Mouse (Mus musculus) T-cell, adult 2 months (primary cell): Measurements from ENCODE around the gene Foxj2.
A peak's percentile ranks its signal among the peaks of the same experiment; 100 is the strongest.

Experiments
- DNase-seq: peaks from one replicate; pipeline ENCODE4 v3.0.0; 2022; ENCODE audit warnings: low spot score

Foxj2 gene

DNA sequence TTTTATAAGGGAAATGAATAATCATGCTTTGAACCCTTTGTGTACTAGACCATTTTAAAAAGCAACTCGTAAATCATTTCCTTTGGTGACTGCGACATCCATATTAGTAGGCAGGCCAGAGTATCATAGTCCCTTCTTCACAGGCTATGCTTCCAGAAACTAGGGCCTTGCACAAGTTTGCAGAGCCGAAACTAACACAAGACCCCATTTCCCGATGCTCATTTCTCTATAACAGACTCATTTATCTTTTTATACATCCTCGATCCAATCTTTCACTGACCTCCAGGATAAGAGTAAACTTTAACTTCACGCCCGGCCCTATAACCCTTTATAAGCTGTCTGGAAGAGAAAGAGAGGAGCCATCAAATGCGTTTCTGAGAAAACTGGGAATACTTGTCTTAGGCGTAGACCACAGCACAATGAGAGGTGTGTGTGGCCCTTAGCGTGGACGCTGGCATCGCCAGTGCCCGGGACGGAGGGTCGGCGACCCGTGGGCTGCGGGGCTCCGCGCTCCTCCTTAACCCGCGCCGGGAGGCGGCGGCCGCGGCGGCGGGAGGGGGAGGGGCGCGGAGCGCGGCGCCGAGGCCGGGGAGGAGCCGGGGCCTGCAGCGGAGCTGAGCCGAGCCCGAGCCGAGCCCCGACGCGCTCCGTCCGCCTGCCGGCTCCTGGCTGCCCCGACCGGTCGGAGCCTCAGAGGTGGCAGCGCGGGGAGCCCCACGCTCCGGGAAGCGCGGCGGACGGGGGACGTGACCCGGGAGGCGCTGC is at the start of gene Foxj2:
Gene Foxj2, plus strand, starts transcription at position 609 of the 765 bp plus-strand sequence.
- DNase-seq: peak; percentile 67

DNA sequence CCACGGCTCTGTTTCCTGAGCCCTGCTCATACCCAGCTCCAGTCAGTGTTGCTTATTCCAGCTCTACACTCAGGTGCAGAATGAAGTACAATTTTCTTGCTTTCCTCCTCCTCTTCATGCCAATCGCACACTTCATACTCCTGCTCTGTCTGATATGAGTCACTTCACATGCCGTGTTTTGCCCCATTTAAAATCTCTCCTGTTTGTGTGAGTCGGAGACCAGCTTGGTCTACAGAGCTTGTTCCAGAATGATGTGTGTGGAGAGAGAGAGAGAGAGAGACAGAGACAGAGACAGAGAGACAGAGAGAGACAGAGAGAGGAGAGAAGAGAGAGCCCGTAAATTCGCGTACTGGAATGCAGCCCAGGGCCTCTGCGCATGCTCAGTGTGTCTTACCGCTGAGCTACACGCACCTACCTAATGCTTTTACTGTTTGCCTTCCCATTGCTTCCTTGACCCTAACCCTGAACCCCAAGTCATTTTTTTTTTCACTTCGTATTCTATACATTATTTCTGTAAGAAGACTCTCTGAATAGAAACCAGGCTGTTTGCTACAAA is 48.9 kb upstream of the Foxj2 start:
- no peak for DNase-seq

DNA sequence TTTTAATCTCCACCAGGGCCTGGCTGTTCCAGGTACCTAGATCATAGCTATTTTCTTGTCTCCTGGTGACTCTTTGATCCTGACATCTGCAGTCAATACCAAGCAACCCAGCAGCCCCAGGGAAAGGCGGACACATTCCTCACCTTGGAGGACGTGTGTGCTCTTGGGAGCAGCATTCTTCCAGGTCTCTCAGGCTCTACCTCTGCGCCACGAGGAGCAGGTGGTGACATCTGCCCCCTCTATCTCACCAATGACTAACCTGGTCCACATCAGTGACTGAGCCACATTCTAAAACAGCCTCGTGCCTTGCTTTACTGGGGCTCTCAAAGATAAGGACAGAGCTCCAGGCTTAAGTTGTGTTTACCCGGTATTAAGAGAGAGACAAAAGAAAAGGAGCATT is 47.0 kb upstream of the Foxj2 start:
- DNase-seq: no peak

DNA sequence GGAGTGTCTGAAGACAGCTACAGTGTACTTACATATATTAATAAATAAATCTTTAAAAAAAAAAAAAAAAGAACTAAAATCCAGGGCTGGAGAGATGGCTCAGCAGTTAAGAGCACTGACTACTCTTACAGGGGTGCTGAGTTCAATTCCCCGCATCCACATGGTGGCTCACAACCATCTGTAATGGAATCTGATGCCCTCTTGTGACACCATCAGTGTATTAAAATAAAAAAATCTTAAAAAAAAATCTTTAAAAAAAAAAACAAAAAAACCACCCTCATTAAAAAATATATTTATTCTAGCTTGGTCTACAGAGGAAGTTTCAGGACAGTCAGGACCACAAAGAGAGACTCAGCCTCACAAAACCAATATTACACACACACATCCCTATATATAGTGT is 45.4 kb upstream of the Foxj2 start:
- no peak for DNase-seq

DNA sequence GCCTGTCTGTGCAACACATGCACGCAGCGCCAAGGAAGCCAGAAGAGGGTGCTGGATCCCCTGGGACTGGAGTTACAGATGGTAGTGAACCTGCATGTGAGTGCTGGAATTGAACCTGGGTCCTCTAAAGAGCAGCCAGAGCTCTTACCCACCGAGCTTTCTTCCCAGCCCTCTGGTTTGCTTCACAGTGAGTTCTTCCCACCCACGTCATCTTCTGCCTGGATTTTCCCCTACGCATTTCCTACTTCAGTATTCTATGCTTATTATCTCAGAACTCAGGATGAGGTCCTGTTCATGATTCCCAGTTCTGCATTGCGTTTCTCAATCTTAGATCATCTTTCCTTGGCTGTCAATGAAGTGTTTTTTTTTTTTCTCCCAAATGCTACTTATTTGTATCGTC is 43.7 kb upstream of the Foxj2 start:
- DNase-seq: no peak

DNA sequence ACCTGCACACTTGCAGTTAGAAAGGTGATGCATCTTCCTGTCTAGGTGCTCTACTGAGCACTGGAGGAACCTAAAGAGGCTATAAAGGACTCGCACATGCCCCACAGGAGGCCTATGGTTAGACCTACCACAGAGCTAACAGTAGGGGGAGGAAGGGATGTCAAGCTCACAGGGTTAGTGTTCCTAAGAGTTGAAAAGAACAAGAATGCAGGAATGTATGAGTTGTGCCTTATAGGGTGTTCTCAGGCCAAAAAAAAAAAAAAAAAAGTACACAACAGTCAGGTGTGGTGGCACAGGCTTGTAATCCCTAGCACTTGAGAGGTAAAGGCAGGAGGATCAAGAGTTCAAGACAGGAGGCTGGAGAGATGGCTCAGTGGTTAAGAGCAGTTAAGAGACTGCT is 39.8 kb upstream of the Foxj2 start:
- no peak for DNase-seq

DNA sequence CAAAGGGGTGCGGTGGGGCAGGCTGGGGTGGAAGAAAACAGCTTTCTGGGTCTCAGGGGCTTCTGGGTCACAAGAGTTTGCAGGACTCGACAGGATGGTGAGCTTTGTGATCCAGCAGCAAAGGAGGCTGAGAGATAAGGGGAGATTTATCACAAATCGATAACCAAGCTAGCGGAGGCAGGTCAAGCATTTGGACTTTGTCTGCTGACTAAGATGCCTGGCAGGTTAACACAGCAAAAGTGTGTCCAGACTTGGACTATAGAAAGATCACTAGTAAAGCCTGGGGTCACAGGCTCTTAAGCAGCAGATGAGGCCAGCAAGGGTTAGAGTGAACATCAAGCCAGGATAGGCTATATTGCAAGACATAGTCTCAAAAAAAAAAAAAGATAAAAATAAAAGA is 38.5 kb upstream of the Foxj2 start:
- DNase-seq: no peak

DNA sequence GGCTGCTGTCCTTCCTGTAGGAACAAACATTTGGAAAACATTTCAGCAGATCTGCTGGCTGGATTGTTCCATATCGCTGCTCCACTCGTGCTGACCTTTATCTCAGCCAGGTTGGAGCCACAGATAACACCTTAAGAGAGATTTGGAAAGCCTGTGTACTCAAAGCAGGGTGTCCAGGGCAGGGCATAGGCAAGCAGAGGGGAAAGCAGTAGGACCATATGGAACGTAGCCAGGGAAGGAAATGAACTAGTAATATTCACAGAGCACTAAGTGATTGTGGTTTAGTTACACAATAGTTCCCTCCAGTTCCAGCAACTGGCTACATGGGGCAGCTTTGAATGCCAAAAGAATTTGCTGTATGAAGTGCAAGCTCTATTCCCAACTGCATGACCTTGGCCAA is 37.5 kb upstream of the Foxj2 start:
- DNase-seq: no peak

DNA sequence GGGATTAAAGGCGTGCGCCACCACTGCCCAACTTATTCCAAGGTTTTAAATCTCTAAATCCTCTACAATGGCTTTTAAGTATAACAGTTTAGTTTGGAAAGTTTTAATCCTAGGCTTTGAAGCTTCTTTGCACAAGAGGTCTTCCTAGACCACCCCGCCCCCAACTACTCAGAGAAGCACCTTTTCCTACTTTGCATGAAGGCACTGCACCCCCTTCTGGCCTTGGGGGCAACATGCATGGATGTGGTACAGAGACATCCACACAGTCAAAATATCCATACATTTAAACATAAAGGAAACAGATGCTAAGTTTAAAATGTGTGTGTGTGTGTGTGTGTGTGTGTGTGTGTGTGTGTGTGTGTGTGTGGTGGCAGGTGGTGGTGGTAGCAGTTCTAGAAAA is 34.8 kb upstream of the Foxj2 start:
- DNase-seq: no peak

DNA sequence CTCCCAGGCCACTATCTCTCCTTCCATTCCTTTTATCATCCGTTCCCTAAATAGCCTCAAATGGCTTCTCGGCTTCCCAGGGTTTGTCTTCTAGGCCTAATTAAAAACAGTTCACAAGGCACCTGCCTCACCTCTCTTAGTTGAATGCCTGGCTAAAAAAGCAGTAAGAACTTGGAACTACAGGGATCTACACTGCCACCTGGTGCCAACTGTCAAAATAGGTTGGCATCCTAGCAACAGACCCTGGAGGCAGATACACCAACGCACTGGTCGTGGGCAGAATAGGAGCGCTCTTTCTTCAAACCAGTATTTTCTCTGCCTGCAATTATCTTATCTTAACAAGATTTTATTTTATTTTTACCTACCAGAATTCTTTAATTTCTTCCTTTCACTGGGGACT is 33.4 kb upstream of the Foxj2 start:
- DNase-seq: peak; percentile 67

DNA sequence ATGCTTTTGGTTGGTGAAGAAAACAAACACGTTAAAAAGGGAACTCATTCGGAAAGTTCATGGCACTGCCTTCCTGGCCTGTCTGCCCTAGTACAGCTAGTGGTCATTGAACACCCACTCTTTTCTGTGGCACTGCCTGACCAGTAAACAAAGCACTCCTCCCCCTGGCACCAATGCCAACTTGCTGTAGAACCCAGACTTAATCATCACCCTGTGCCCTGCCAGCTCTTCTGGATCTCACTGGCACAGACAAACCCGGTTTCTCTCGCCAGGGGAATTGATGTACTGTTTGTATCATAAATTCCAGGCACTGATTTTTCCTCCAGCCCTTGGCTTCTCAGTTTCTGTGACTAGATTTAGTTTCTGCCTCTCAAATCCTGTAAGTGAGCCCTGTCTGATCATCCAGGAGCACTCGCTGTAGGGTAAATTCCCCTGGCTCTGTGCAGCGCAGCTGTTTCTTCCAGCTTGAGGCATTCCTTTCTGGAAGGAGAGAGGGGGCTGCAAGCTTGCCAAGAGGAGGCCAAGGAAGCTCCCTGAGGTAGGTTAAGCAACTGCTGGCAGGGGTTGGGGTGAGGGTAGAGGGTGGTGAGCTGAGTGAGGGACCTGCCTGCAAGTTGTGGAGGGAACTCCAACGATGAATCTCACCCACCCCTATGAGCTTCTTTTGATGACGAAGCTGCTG is 24.3 kb upstream of the Foxj2 start:
- DNase-seq: no peak

DNA sequence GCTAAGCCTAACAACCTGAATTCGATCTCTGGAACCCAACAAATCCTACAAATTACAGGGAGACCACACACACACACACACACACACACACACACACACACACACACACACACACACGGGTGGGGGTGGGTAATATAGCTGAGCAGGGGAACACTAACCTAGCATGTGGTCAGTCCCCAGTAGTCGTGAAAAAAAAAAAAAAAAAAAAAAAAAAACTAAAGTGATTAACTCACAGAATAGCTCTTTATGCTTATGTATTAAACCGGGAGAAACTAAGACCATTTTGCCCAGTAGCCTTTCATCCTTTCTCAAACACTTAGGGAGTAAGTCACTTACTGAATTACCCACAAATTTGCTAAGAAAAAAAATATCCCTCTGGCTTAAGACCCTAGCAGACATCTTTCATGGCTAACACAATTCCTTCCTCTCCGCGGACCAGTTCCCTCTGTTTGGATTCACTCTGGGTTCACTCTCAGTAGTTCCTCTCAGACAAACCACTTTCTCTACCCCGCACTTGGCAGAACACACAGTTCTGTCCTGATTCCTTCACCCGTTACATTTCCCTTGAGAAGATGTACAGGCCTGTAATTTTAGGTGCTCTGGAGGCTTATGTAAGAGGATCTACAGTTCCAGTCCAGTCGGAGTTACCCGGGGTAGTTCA is 18.9 kb upstream of the Foxj2 start:
- no peak for DNase-seq

DNA sequence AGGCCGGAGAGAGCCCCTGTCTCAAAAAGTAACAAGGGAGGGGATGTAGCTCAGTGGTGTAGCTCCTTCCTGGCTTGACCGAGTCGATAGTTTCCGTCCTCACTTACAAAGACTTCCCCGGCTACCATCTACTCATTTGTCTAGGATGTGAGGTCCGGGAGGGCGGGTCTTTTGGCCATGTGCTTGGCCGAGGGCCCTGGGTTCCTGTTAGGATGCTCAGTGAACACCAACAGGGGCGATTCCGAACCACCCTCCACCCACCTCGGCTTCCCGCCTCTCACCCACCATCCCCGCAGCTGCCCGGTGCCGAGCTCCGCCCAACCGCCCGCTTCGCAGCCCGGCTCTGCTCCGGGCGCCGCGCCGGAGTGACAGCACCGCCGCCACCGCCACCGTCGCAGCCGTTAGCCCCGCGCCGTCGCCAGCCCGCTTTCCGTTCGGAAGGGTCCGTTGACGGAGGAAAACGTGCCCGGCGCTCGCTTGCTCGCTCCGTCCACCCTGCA is 18.4 kb upstream of the Foxj2 start, which contains the start of gene Slc2a3:
Gene Slc2a3, minus strand, starts transcription at position 340 of the 500 bp plus-strand sequence.
- DNase-seq: peak; percentile 42

DNA sequence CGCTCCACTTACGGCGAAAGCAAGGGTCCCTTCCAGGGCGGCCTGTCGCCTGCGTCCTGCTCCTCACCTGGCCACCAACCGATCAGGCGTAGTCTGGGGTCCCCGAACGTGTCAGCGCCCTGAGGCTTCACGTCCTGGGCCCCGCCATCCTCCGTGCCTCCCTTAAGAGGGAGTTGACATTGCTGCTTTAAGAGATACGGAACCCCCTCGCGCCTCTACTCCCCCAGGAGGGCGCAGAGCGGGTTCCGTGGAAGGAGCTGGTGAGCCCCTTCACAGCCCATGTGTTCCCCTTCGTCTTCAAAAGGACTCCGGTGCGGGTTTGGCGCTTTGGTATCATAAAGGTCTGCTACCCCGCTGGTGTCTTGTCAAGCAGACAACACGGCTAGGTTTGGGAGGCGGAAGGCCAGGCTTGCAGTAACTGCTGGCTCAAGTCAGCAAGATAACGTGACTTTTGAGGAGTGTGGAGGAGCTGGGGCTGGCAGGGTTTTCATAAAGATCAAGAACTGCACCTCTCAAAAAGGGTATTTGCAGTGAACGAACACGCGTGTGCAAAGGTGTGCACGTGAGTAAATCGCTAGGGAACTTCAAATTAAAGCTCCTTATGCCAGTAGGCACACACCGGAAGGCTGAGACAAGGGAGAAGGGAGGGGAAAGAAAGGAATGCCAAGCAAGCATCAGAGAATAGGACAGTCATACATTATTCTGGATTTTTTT is 17.8 kb upstream of the Foxj2 start:
- peak; percentile 59 for DNase-seq

DNA sequence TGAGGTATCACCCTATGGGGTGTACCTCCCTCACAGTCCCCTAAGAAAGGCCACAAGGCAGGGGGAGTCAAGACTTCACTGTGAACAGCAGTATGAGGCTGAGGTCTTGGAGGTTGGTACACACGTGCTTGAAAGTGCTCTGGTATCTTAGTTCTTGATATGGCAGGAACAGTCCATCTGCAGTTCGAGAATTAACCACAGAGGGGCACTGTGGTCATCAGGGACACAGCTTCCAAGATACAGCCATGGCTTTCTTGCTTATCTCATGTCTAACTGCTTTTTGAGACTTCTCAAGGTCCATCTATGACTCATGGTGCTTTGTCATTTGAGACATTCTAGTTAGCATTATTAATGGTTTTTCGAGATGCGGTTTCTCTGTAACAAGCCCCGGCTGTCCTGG is 15.3 kb upstream of the Foxj2 start:
- DNase-seq: peak; percentile 79

DNA sequence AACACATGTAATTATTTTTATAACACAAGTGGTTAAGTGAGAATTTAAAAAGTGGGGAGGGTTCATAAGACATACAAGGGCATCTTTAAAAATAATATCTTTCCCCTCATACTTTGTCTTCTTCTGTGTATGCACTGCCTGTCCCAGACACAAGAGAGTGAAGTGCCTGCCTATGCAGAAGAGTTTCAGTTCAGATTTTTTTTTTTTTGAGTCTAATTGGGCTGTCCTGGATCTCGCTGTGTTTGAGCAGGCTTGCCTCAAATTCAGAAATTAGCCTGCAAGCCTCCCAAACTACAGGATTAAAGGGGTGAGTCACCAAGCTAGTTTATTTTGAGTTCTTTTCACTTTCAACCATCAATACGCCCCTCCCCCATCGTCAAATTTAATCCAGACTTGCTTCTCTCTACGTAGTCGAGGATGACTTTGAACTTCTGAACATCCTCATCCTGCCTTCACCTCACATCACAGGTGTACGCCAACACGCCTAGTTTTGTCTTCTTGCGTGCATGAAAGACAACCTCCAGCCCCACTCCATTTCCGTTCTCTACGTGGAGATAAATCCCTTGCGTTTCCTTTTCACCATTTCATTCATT is 9.6 kb upstream of the Foxj2 start:
- peak; percentile 87 for DNase-seq

DNA sequence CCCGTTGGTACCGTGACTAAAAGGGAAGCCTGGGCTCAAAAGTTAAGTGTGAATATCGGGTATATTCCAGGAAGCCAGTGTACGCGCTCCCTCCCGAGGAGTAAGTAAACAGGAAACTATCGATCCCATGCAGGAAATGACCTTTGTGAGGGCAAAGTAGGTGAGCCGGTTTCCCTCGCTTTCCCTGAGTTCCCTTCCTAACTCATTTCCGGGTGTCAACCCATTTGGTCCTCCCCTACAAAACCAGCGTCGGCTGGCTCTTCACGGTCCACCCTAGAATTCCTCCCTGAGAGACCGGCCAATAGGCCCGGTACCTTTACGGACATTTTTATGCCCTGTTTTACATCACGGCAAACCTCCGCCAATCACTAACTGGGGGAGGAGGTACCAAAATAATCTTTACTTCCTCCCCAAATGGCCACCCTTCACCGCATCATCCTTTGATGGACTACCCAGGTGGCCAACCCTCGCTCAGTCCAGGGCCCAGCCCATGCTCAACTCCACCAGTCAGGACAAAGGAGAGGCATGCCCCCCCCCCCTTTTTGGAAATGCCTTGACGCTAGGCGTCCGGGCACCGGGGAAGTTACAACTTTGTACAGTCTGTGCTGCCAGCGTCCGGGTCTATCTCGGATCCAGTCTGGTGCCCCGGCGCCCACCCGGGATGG is 9.0 kb upstream of the Foxj2 start:
- DNase-seq: peak; percentile 98

DNA sequence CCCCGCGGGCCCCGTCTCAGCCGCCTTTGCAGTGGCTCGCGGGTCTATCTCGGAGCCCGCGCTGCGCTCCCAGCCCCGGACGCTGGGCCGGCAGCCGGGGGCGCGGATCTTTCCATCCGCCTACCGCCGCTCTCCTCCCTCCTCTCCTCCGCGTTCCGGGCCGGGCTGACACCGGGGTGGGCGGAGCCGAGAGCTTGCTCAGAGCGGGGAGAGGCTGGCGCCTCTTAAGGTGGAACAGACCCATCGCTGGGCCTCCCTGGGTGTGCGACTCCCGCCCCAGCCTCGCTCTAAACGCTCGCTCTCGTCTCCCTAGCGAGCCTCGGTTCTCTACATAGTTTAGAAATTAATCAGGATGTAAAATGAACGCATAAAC is 8.4 kb upstream of the Foxj2 start:
- peak; percentile 94 for DNase-seq

DNA sequence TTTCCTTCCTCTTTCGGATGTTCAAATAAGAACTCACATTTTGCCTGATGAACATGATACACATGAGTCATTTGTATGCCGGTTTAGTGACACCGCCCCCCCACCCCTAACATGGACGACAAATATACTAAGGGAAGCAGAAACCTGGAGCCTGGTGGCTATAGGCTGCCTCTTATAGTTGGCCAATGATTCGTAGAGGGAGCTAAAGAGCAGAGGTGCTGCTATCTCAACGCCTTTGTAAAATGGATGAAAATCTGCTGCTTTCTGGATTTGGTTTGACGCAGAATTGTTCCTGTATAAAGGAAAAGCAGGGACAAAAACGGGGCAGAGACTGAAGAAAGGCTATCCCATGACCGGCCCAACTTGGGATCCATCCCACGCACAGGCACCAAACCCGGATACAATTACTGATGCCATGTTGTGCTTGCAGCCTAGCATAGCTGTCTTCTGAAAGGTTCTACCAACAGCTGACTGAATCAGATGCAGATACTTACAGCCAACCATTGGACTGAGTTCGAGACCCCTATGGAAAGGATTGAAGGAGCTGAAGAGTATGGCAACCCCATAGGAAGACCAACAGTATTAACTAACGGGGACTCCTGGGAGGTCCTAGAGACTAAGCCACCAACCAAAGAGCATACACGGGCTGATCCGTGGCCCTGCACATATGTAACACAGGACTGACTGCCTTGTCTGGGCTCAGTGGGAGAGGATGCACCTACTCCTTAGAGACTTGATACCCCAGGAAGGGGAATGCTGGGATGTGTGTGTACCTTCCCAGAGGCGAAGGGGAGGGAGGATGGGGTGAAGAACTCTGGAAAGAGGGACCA is 7.7 kb upstream of the Foxj2 start:
- DNase-seq: peak; percentile 78

DNA sequence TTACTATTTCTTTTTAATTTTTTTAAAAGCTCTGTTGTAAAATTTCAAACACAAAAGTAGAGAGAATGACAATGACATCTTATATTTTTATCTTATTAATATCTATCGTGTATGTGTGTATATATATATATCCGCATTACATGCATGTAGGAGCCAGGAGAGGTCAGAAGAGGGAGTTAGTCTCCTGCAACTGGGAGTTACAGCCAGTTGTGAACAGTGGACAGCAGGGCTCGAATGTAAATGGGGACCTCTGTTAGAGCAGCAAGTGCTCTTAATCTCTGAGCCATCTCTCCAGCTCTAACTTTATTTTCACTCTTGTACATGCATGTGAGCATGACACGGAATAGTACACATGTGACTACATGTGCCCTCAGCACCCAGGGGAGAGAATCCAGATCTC is 7.0 kb upstream of the Foxj2 start:
- no peak for DNase-seq
